Mouse (Mus musculus) urinary bladder, postnatal 4 days (tissue): ENCODE results near the gene Map2k6.
"Not testable (repeated sequence)": the region's sequence is repeated elsewhere in the genome, so short reads cannot be mapped to it uniquely, and the experiment has no call there.

ENCODE experiments used
- DNase-seq, 2 experiments: peaks; one replicate each; pipeline ENCODE4 v3.0.0; 2021 to 2022; ENCODE audit warnings: low spot score in 2 of 2

The Map2k6 gene

GRCm38 (mm10) chr11:110398553-110399239, at the start of gene Map2k6:
Gene Map2k6 (plus strand): TSS chr11:110399122.
- DNase-seq, result peak; percentile 70 to 74

GRCm38 (mm10) chr11:110354261-110354660, 44.7 kb upstream of the Map2k6 start:
- DNase-seq, result no peak

- DNase-seq, result not testable (repeated sequence)
Measured at GRCm38 (mm10) chr11:110355131-110355530, 43.8 kb upstream of the Map2k6 start.

GRCm38 (mm10) chr11:110357756-110358551, 41.0 kb upstream of the Map2k6 start:
- DNase-seq, result no peak

GRCm38 (mm10) chr11:110365016-110365415, 33.9 kb upstream of the Map2k6 start:
- DNase-seq, result no peak

- no peak for DNase-seq
Measured at GRCm38 (mm10) chr11:110366902-110367301, 32.0 kb upstream of the Map2k6 start.

GRCm38 (mm10) chr11:110367638-110368037, 31.3 kb upstream of the Map2k6 start:
- no peak for DNase-seq

GRCm38 (mm10) chr11:110369312-110370019, 29.5 kb upstream of the Map2k6 start:
- no peak for DNase-seq

- DNase-seq, result no peak
Measured at GRCm38 (mm10) chr11:110371827-110372226, 27.1 kb upstream of the Map2k6 start.

GRCm38 (mm10) chr11:110372266-110372954, 26.5 kb upstream of the Map2k6 start:
- DNase-seq, result no peak

- no peak for DNase-seq
Measured at GRCm38 (mm10) chr11:110374036-110374435, 24.9 kb upstream of the Map2k6 start.

- peak in 1 of 2 experiments; percentile 54 for DNase-seq
Measured at GRCm38 (mm10) chr11:110379661-110380309, 19.1 kb upstream of the Map2k6 start.

- DNase-seq, result no peak
Measured at GRCm38 (mm10) chr11:110380310-110380668, 18.6 kb upstream of the Map2k6 start.

GRCm38 (mm10) chr11:110385487-110385886, 13.4 kb upstream of the Map2k6 start:
- DNase-seq, result no peak

GRCm38 (mm10) chr11:110392763-110393162, 6.2 kb upstream of the Map2k6 start:
- DNase-seq, result no peak

- DNase-seq, result no peak
Measured at GRCm38 (mm10) chr11:110394788-110395452, 4.0 kb upstream of the Map2k6 start.

GRCm38 (mm10) chr11:110396085-110396484, 2.8 kb upstream of the Map2k6 start:
- DNase-seq, result no peak

- DNase-seq, result no peak
Measured at GRCm38 (mm10) chr11:110399240-110400150, 573 bp downstream of the Map2k6 start.

GRCm38 (mm10) chr11:110400283-110400682, 1.4 kb downstream of the Map2k6 start:
- no peak for DNase-seq

GRCm38 (mm10) chr11:110402671-110403070, 3.7 kb downstream of the Map2k6 start:
- no peak for DNase-seq
